Mouse (Mus musculus) C2C12 (cell line): ENCODE measurements around the gene Dnajb8.

Experiments
- CEBPB ChIP-seq: IDR thresholded peaks from one replicate; pipeline ENCODE4 v1.6.1; 2011; ENCODE audit warnings: low read depth, mild to moderate bottlenecking, control low read depth, moderate library complexity
- CTCF ChIP-seq: IDR thresholded peaks from one replicate; pipeline ENCODE4 v1.5.1; 2011; ENCODE audit not compliant: control insufficient read depth, insufficient read depth, insufficient read length
- MAX ChIP-seq: IDR thresholded peaks from one replicate; pipeline ENCODE4 v1.6.1; 2011; ENCODE audit warnings: mild to moderate bottlenecking, control low read depth
- MYOD1 ChIP-seq: IDR thresholded peaks from one replicate; pipeline ENCODE4 v1.6.1; 2011; ENCODE audit warnings: low read depth; ENCODE audit not compliant: control insufficient read depth, insufficient read length
- MYOG ChIP-seq: IDR thresholded peaks from one replicate; pipeline ENCODE4 v1.6.1; 2011; ENCODE audit not compliant: control insufficient read depth, insufficient read length; ENCODE audit errors: extremely low read depth
- USF1 ChIP-seq: IDR thresholded peaks from one replicate; pipeline ENCODE4 v1.6.1; 2011; ENCODE audit warnings: low read depth, mild to moderate bottlenecking, control low read depth, moderate library complexity

- TF ChIP-seq CTCF: no peak
- no peak for TF ChIP-seq CEBPB
- no peak for TF ChIP-seq USF1
- TF ChIP-seq MAX: no peak
- TF ChIP-seq MYOG: no peak
- no peak for TF ChIP-seq MYOD1
These were observed 5.5 kb downstream of the Dnajb8 start for GRCm38 (mm10) chr6:88227537-88227936.
